Mouse (Mus musculus) spleen, adult 2 months (tissue): ENCODE results near the gene Eftud2. TPM values are rescaled to one million over a fixed set of nuclear protein-coding genes. Genes with fewer than 3 reads are reported as not detected.

Experiments
- DNase-seq, 2 experiments: peaks; one replicate each; pipeline versions ENCODE4 v3.0.0 to v3.0.0-alpha.2; 2012 to 2021; ENCODE audit warnings: low spot score in 2 of 2, low read depth in 1 of 2
- H3K27ac ChIP-seq: fragments of 200-500 bp; 2 replicates; pipeline ENCODE4 v1.5.1; 2012; ENCODE audit warnings: low read length, inconsistent platforms; ENCODE audit not compliant: insufficient read depth
- H3K27me3 ChIP-seq: fragments of 200-500 bp; 2 replicates; pipeline ENCODE4 v1.6.1; 2012; ENCODE audit warnings: mild to moderate bottlenecking, moderate library complexity, low read length, inconsistent platforms; ENCODE audit not compliant: control insufficient read depth, insufficient read depth
- H3K36me3 ChIP-seq: fragments of 200-500 bp; 2 replicates; pipeline ENCODE4 v1.6.1; 2012; ENCODE audit warnings: mild to moderate bottlenecking, low read length, inconsistent platforms; ENCODE audit not compliant: control insufficient read depth, insufficient read depth
- H3K4me1 ChIP-seq: fragments of 200-500 bp; 2 replicates; pipeline ENCODE4 v1.6.1; 2011; ENCODE audit warnings: inconsistent platforms; ENCODE audit not compliant: control insufficient read depth, insufficient read depth, insufficient read length
- H3K4me3 ChIP-seq: fragments of 200-500 bp; 2 replicates; pipeline ENCODE4 v1.5.1; 2011; ENCODE audit warnings: mild to moderate bottlenecking, inconsistent platforms; ENCODE audit not compliant: insufficient read depth, insufficient read length; ENCODE audit errors: extremely low read depth
- CTCF ChIP-seq: fragments of 200-500 bp; IDR thresholded peaks from 2 replicates; pipeline ENCODE4 v1.5.1; 2011; ENCODE audit warnings: mild to moderate bottlenecking, inconsistent platforms; ENCODE audit not compliant: insufficient read depth, insufficient read length, insufficient replicate concordance; ENCODE audit errors: extremely low read depth
- POLR2A ChIP-seq: fragments of 200-500 bp; IDR thresholded peaks from 2 replicates; pipeline ENCODE4 v1.6.1; 2011; ENCODE audit warnings: low read depth, low read length, inconsistent platforms
- WGBS: fragments of 180-500 bp; shearing (Covaris S2); methylation state at CpG from one replicate; pipeline ENCODE4 v1.1.7; 2018; 5-methylcytosine and 5-hydroxymethylcytosine counted together
- polyA plus RNA-seq: library from polyadenylated mRNA; depleted of rRNA; stranded (reverse); fragments of >200 nt; gene quantifications from 2 replicates; pipeline ENCODE4 v1.2.3, GENCODE M21; 2012

Gene Eftud2
- polyA plus RNA-seq, 1 experiment = 119 TPM

- Histone ChIP-seq H3K4me1 (peaks cover 2% of the 10 kb centered on the region; the same call in 1 of the 2 replicates), H3K36me3 (no peaks in the 10 kb centered on the region), H3K4me3 (no peak overlapping the region), H3K27ac (no peak overlapping the region), H3K27me3 (no peaks in the 10 kb centered on the region)
- 81% methylated on average over 9 of the region's 9 CpGs for WGBS
- TF ChIP-seq POLR2A = no peak
- TF ChIP-seq CTCF = no peak
- DNase-seq = no peak
Measured at GRCm38 (mm10) chr11:102895779-102896178, 15.0 kb upstream of the Eftud2 start.

DNA sequence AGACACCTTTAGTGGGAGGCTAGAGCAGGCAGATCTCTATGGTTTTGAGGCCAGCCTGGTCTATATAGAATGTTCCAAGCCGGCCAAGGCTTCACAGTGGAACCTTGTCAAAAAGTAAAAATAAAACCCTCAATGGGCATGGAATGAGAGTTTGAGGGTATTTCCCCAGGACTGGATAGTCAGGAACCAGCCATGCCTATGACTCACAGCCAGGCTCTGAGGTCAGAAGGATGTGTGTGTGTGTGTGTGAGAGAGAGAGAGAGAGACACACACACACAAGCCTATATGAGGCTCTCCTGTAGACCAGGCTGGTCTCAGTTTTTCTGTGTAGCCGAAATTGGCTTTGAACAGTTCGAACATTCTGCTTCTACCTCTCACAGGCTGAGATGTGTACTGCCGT is 13.9 kb upstream of the Eftud2 start:
- TF ChIP-seq POLR2A (no peak), CTCF (no peak)
- Histone ChIP-seq H3K27ac (no peak overlapping the region), H3K4me3 (no peak overlapping the region), H3K4me1 (peaks cover 2% of the 10 kb centered on the region; the same call in 1 of the 2 replicates), H3K27me3 (no peaks in the 10 kb centered on the region), H3K36me3 (no peaks in the 10 kb centered on the region)
- WGBS = 90% methylated on average over 4 of the region's 4 CpGs
- DNase-seq = no peak

DNA sequence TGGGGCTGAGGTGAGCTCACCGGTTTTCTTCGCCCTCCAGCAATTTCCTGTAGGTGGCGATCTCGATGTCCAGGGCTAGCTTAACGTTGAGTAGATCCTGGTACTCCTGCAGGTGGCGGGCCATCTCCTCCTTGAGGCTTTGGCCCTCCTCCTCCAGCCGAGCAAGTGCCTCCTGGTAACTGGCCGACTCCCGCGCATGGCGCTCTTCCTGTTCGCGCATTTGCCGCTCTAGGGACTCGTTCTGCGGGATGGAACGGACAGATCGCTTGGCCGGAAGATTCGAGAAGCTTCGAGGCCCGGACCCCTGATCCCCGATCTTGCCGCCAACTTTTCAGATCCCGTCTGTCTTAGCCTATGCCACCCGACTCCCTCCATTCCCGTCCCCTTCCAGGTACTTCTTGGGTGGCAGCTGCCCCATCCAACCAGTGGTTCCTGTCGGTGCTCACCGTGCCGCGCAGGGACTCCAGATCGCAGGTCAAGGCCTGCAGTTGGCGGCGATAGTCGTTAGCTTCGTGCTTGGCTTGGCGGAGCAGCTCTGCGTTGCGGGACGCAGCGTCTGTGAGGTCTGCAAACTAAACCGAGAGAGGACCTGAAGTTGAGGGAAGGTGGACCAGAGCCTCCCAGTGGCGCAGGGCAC is 12.3 kb upstream of the Eftud2 start:
- Histone ChIP-seq H3K27me3 (no peaks in the 10 kb centered on the region), H3K36me3 (no peaks in the 10 kb centered on the region), H3K4me1 (peaks cover 2% of the 10 kb centered on the region; the same call in 1 of the 2 replicates), H3K4me3 (peak overlapping the region; percentile 49), H3K27ac (no peak overlapping the region)
- TF ChIP-seq POLR2A (no peak), CTCF (peak; percentile 76; the same call in 1 of the 2 replicates)
- 6% methylated on average over 43 of the region's 43 CpGs for WGBS
- peak; percentile 49 to 62 for DNase-seq

DNA sequence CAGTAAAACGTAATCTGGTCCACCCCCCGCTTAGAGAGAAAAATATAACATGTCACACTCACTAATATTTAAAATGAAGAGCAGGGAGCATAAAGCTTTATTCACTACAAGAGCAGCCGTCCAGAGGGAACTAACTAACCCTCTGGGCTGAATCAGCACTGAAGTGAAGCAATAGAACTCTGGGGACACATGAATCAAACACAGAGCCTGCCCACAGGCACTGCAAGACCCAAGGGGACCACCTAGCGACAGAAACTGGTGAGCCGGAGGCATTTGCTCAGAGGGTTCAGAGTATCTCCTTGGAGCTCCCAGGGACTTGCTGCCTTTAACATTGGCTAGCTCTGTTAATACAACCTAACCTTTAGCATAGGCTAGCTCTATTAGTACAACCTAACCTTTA is 9.3 kb upstream of the Eftud2 start:
- 71% methylated on average over 5 of the region's 5 CpGs for WGBS
- no peak for DNase-seq
- Histone ChIP-seq H3K4me1 (peaks cover 2% of the 10 kb centered on the region; the same call in 1 of the 2 replicates), H3K36me3 (no peaks in the 10 kb centered on the region), H3K27ac (no peak overlapping the region), H3K27me3 (no peaks in the 10 kb centered on the region), H3K4me3 (no peak overlapping the region)
- TF ChIP-seq POLR2A (no peak), CTCF (no peak)

GRCm38 (mm10) chr11:102888135-102888534 is 7.3 kb upstream of the Eftud2 start:
- H3K27ac ChIP-seq = no peak overlapping the region
- no peak overlapping the region for H3K4me3 ChIP-seq
- H3K36me3 ChIP-seq = no peaks in the 10 kb centered on the region
- TF ChIP-seq CTCF = no peak
- no peak for TF ChIP-seq POLR2A
- DNase-seq = no peak
- no peaks in the 10 kb centered on the region for H3K27me3 ChIP-seq
- 65% methylated on average over 3 of the region's 3 CpGs for WGBS
- H3K4me1 ChIP-seq = no peaks in the 10 kb centered on the region; the same call in 1 of the 2 replicates

DNA sequence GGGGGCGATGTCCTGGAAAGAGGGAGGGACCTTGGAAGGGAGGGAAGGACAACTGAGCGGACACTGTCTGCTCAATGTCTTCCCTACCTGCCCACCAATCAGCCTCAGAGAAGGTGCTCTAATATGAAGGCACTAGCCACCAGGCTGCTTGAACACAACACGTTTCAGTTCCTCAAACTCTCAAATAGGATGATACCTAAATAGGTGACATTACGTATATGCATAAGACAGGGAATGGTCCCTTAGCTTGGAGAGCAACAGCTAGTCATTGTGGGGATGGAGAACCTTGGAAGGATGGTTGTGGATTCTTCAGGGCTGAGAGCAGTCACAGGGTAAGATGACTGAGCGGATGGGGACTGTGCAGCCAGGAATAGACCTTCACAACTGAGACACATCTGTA is 6.6 kb upstream of the Eftud2 start:
- Histone ChIP-seq H3K27ac (no peak overlapping the region), H3K4me1 (no peaks in the 10 kb centered on the region), H3K27me3 (no peaks in the 10 kb centered on the region), H3K4me3 (no peak overlapping the region), H3K36me3 (no peaks in the 10 kb centered on the region)
- WGBS = 64% methylated on average over 5 of the region's 5 CpGs
- no peak for DNase-seq
- TF ChIP-seq CTCF = no peak
- TF ChIP-seq POLR2A = no peak

- DNase-seq = no peak
- Histone ChIP-seq H3K27me3 (no peaks in the 10 kb centered on the region), H3K36me3 (no peaks in the 10 kb centered on the region), H3K4me3 (no peak within 1 kb of the TSS), H3K27ac (no peak within 1 kb of the TSS), H3K4me1 (no peaks in the 10 kb centered on the region; the same call in 1 of the 2 replicates)
- TF ChIP-seq CTCF (no peak), POLR2A (no peak)
- 70% methylated on average over 10 of the region's 10 CpGs for WGBS
Measured at GRCm38 (mm10) chr11:102884616-102885219, 3.9 kb upstream of the Eftud2 start, which contains the start of gene Fam187a. TSS of gene Fam187a (plus strand) at chr11:102885169.
